Mouse (Mus musculus) liver, embryonic 16.5 days (tissue): Measurements from ENCODE around the gene Ube2cbp. TPM values are rescaled to one million over a fixed set of nuclear protein-coding genes. Genes with fewer than 3 reads are reported as not detected.

Experiments
- ATAC-seq: fragments of 200-750 bp; cut with Nextera tagmentation; 2 replicates; pipeline ENCODE4 v1.8.0; 2017; ENCODE audit warnings: low read depth, mild to moderate bottlenecking, moderate number of reproducible peaks, moderate library complexity
- H3K27ac ChIP-seq: fragments of 300-500 bp; sonication (generic); 2 replicates; pipeline ENCODE4 v1.5.1; 2014; ENCODE audit warnings: mild to moderate bottlenecking, low read length
- H3K27me3 ChIP-seq: fragments of 300-500 bp; sonication (generic); 2 replicates; pipeline ENCODE4 v1.6.1; 2014; ENCODE audit warnings: low read depth, low read length, mixed read lengths; ENCODE audit not compliant: control insufficient read depth, insufficient read depth
- H3K36me3 ChIP-seq: fragments of 300-500 bp; sonication (generic); 2 replicates; pipeline ENCODE4 v1.6.1; 2014; ENCODE audit warnings: mild to moderate bottlenecking; ENCODE audit not compliant: control insufficient read depth, insufficient read depth
- H3K4me1 ChIP-seq: fragments of 300-500 bp; sonication (generic); 2 replicates; pipeline ENCODE4 v1.6.1; 2014; ENCODE audit warnings: low read depth, low read length, mixed read lengths; ENCODE audit not compliant: control insufficient read depth
- H3K4me2 ChIP-seq: fragments of 300-500 bp; sonication (generic); 2 replicates; pipeline ENCODE4 v1.6.1; 2014; ENCODE audit warnings: low read depth, low read length, mixed read lengths
- H3K4me3 ChIP-seq: fragments of 300-500 bp; sonication (generic); 2 replicates; pipeline ENCODE4 v1.5.1; 2014; ENCODE audit warnings: low read depth, mild to moderate bottlenecking, low read length
- H3K9ac ChIP-seq: fragments of 300-500 bp; sonication (generic); 2 replicates; pipeline ENCODE4 v1.6.1; 2014; ENCODE audit warnings: low read depth, low read length
- H3K9me3 ChIP-seq: fragments of 300-500 bp; sonication (generic); replicated peaks from 2 replicates; pipeline ENCODE4 v1.6.1; 2016; ENCODE audit warnings: low read length; ENCODE audit not compliant: control insufficient read depth
- WGBS: fragments of 180-500 bp; shearing (Covaris S2); extraction: QIAGEN DNeasy Blood & Tissue Kit; methylation state at CpG from one replicate; pipeline ENCODE4 v1.1.7; 2014; ENCODE audit not compliant: insufficient replicate concordance; 5-methylcytosine and 5-hydroxymethylcytosine counted together
- polyA plus RNA-seq: library from polyadenylated mRNA; unstranded; fragments of >200 nt; fragmentation: Nextera tagmentation; extraction: Ambion mirVana; gene quantifications from 2 replicates; pipeline ENCODE4 v1.2.1, GENCODE M21; 2015

Ube2cbp gene
- polyA plus RNA-seq, 1 experiment from 2014 or later: 1.5 TPM

GRCm38 (mm10) chr9:86324772-86325171, 140.0 kb downstream of the Ube2cbp start:
- no peaks in the 10 kb centered on the region for H3K4me1 ChIP-seq
- H3K27ac ChIP-seq: no peak overlapping the region
- H3K4me3 ChIP-seq: no peak overlapping the region
- no peaks in the 10 kb centered on the region for H3K36me3 ChIP-seq
- no peak for ATAC-seq
- no peak overlapping the region for H3K9ac ChIP-seq
- 70% methylated on average over 1 of the region's 1 CpGs for WGBS
- H3K9me3 ChIP-seq: no peaks in the 10 kb centered on the region
- H3K27me3 ChIP-seq: no peaks in the 10 kb centered on the region
- H3K4me2 ChIP-seq: no peak overlapping the region

DNA sequence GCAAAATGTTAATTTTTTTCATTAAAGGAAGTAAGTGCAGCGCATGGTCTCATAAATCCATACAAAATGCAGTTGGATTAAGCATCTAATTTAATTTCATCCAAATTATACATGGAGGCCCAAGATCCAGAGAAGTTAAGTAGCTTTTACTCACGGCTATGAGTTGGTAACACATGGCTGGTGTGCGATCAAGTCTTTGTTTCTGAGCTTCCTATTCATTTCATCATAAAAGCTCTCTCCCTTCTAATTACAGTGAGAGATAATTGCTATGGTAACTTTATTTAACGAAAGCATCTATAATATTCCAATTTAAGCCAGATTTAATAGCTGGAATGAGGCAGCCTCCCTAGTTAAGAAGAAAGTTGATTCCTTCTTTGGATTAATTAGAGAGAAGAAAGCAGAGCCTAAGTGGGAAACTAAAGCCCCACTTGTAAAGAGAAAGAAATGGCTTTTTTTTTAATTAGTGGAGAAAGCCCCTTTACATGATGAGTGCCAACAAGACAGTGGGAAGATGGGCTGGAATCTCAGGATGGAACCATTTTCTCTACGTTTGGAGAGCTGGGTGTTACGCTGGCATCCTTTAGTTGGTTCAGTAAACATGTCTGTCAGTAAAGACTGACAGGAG, 145.1 kb downstream of the Ube2cbp start:
- no peaks in the 10 kb centered on the region for H3K36me3 ChIP-seq
- H3K9ac ChIP-seq: no peak overlapping the region
- 67% methylated on average over 6 of the region's 6 CpGs for WGBS
- no peak for ATAC-seq
- no peak overlapping the region for H3K4me2 ChIP-seq
- no peak overlapping the region for H3K4me3 ChIP-seq
- H3K4me1 ChIP-seq: no peaks in the 10 kb centered on the region
- no peak overlapping the region for H3K27ac ChIP-seq
- no peaks in the 10 kb centered on the region for H3K9me3 ChIP-seq
- H3K27me3 ChIP-seq: no peaks in the 10 kb centered on the region

DNA sequence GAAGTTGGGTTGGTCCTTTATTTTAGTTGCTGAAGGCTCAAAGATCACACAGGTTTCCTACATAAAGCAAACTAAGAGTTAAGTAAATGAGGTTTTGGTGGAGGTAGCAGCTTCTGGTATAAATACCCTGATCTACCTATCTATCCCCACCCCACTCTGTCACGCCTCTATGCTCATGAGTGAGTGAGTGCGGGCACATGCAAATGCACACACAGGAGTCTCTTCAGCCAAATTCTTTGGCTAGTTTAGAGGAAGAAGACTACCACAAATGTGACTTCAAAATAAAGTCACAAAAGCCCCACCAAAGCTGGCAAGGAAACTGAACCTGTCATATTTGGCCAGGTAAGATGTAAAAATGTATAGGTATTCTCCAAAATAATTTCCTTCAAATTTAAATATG, 149.1 kb downstream of the Ube2cbp start:
- no peaks in the 10 kb centered on the region for H3K36me3 ChIP-seq
- no peaks in the 10 kb centered on the region for H3K9me3 ChIP-seq
- no peaks in the 10 kb centered on the region for H3K27me3 ChIP-seq

GRCm38 (mm10) chr9:86308616-86309015, 156.1 kb downstream of the Ube2cbp start:
- Histone ChIP-seq H3K36me3 (no peaks in the 10 kb centered on the region), H3K4me2 (no peak overlapping the region), H3K27ac (no peak overlapping the region), H3K4me3 (no peak overlapping the region), H3K27me3 (no peaks in the 10 kb centered on the region), H3K4me1 (no peaks in the 10 kb centered on the region), H3K9me3 (no peaks in the 10 kb centered on the region), H3K9ac (no peak overlapping the region)
- WGBS: 36% methylated on average over 4 of the region's 4 CpGs
- no peak for ATAC-seq

More for the DNA sequence above, 149.1 kb downstream of the Ube2cbp start:
- 55% methylated on average over 2 of the region's 2 CpGs for WGBS
- Histone ChIP-seq H3K4me1 (no peaks in the 10 kb centered on the region), H3K27ac (no peak overlapping the region), H3K9ac (no peak overlapping the region), H3K4me2 (no peak overlapping the region), H3K4me3 (no peak overlapping the region)
- no peak for ATAC-seq

DNA sequence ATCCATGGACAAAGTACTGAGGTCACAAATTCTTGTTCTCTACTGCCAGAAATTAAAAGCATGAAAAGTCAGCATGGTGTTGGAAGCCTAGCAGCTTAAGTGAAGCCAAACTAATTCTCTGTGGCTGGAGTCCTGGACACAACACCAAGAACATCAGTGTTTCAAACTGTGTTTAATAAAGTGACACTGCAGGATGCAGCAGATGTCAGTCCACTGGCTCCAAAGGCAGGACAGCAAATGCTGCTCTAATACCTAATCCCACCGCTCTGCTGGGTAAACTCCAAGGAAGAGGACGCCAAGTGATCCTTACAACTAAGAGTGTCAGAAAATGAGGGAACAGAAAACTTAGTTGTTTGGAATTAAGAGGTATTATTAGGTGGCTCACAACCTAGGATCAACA, 158.2 kb downstream of the Ube2cbp start:
- WGBS: 69% methylated on average over 2 of the region's 2 CpGs
- no peak for ATAC-seq

DNA sequence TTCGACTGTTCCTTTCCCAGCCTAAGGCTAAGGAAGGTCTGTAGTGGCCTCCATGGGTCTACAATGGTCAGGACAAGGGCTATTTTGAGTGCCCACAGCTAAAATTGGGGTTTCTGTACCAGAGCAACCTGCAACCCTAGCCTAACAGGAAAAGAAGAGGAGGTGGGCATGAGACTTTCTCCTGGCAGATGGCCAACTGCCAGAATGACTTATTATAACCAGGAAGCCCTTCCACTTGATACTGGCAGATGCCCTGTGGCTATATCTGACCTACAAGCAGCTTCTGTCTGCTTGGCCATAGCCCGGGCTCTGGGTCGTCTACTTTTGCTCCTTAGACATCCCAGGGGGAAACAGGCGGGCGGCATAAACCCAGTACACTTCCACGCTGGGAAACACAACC, 163.3 kb downstream of the Ube2cbp start:
- H3K4me1 ChIP-seq: no peaks in the 10 kb centered on the region
- no peak overlapping the region for H3K4me3 ChIP-seq
- H3K9me3 ChIP-seq: no peaks in the 10 kb centered on the region
- no peak for ATAC-seq
- H3K27me3 ChIP-seq: no peaks in the 10 kb centered on the region; the same call in 1 of the 2 replicates
- WGBS: 39% methylated on average over 6 of the region's 6 CpGs
- no peak overlapping the region for H3K27ac ChIP-seq
- H3K36me3 ChIP-seq: no peaks in the 10 kb centered on the region
- H3K9ac ChIP-seq: no peak overlapping the region
- H3K4me2 ChIP-seq: no peak overlapping the region

More for the DNA sequence above, 158.2 kb downstream of the Ube2cbp start:
- H3K27ac ChIP-seq: no peak overlapping the region
- H3K36me3 ChIP-seq: no peaks in the 10 kb centered on the region
- H3K4me3 ChIP-seq: no peak overlapping the region
- no peak overlapping the region for H3K4me2 ChIP-seq
- H3K9me3 ChIP-seq: no peaks in the 10 kb centered on the region
- H3K9ac ChIP-seq: no peak overlapping the region
- H3K4me1 ChIP-seq: no peaks in the 10 kb centered on the region
- H3K27me3 ChIP-seq: no peaks in the 10 kb centered on the region

GRCm38 (mm10) chr9:86298596-86298995, 166.2 kb downstream of the Ube2cbp start:
- Histone ChIP-seq H3K9ac (no peak overlapping the region), H3K27ac (no peak overlapping the region), H3K4me2 (no peak overlapping the region), H3K27me3 (no peaks in the 10 kb centered on the region; the same call in 1 of the 2 replicates), H3K36me3 (no peaks in the 10 kb centered on the region), H3K4me1 (no peaks in the 10 kb centered on the region), H3K9me3 (no peaks in the 10 kb centered on the region), H3K4me3 (no peak overlapping the region)
- WGBS: 61% methylated on average over 8 of the region's 8 CpGs
- no peak for ATAC-seq

DNA sequence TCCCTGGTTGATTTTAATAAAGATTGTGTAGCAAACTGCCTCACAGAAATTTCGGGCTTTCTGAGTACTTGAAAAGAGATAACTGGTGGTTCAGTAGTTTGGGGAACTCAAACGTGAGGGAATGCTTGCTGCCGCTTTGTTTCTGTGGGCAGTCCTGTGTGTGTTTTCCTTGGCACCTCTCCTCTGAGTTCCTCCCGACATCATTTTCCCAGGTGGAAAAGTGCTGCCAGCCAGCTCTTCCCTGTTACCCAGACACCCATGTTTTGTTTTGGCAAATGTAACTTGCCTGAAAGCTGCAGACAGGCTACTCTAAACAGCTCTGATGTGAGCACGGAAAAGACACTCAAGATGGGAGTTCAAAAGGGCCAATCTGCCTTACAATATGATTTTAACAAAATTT, 166.6 kb downstream of the Ube2cbp start:
- 29% methylated on average over 5 of the region's 5 CpGs for WGBS

GRCm38 (mm10) chr9:86296683-86297638, 167.8 kb downstream of the Ube2cbp start:
- Histone ChIP-seq H3K4me2 (no peak overlapping the region), H3K36me3 (no peaks in the 10 kb centered on the region), H3K4me3 (no peak overlapping the region), H3K27me3 (no peaks in the 10 kb centered on the region; the same call in 1 of the 2 replicates), H3K9me3 (no peaks in the 10 kb centered on the region), H3K4me1 (no peaks in the 10 kb centered on the region), H3K9ac (no peak overlapping the region), H3K27ac (no peak overlapping the region)
- ATAC-seq: no peak
- WGBS: 69% methylated on average over 8 of the region's 8 CpGs

More for the DNA sequence above, 166.6 kb downstream of the Ube2cbp start:
- no peaks in the 10 kb centered on the region for H3K4me1 ChIP-seq
- no peak for ATAC-seq
- H3K27ac ChIP-seq: no peak overlapping the region
- H3K36me3 ChIP-seq: no peaks in the 10 kb centered on the region
- no peak overlapping the region for H3K4me3 ChIP-seq
- H3K27me3 ChIP-seq: no peaks in the 10 kb centered on the region; the same call in 1 of the 2 replicates
- no peak overlapping the region for H3K9ac ChIP-seq
- no peak overlapping the region for H3K4me2 ChIP-seq
- no peaks in the 10 kb centered on the region for H3K9me3 ChIP-seq
